Mouse (Mus musculus): ENCODE measurements around the gene Dut. TPM values are rescaled to one million over a fixed set of nuclear protein-coding genes. Genes with fewer than 3 reads are reported as not detected.
A peak's percentile ranks its signal among the peaks of the same experiment; 100 is the strongest.

Dut gene
- polyA plus RNA-seq, 1 experiment from 2014 or later = 73.7 TPM

GRCm38 (mm10) chr2:125249874-125250273, 2.9 kb downstream of the Dut start:
- H3K9me3 ChIP-seq (replicated peaks; ENCODE audit: control insufficient read depth, low read length, poor library complexity, severe bottlenecking) = 0 out of 2 replicates have a peak, but pooled peaks cover 6% of the 10 kb centered on the region
- no peaks in the 10 kb centered on the region for H3K27me3 ChIP-seq (ENCODE audit: control insufficient read depth, insufficient read depth, low read depth, low read length)
- H3K4me3 ChIP-seq (ENCODE audit: low read depth, low read length) = no peak overlapping the region
- peaks cover 8% of the 10 kb centered on the region for H3K36me3 ChIP-seq (ENCODE audit: control insufficient read depth, insufficient read depth, low read length)
- H3K27ac ChIP-seq (ENCODE audit: low read length) = no peak overlapping the region
- ATAC-seq = no peak
- 93% methylated on average over 4 of the region's 4 CpGs for WGBS
- peaks cover 19% of the 10 kb centered on the region for H3K4me1 ChIP-seq (ENCODE audit: control insufficient read depth, insufficient read depth, low read length)
- H3K9ac ChIP-seq (ENCODE audit: low read depth, low read length) = no peak overlapping the region
- no peak overlapping the region for H3K4me2 ChIP-seq (ENCODE audit: low read length)

- ATAC-seq = no peak
- 94% methylated on average over 4 of the region's 4 CpGs for WGBS
- H3K4me2 ChIP-seq (ENCODE audit: low read length) = no peak overlapping the region
- 0 out of 2 replicates have a peak, but pooled peaks cover 6% of the 10 kb centered on the region for H3K9me3 ChIP-seq (replicated peaks; ENCODE audit: control insufficient read depth, low read length, poor library complexity, severe bottlenecking)
- H3K27ac ChIP-seq (ENCODE audit: low read length) = no peak overlapping the region
- H3K9ac ChIP-seq (ENCODE audit: low read depth, low read length) = no peak overlapping the region
- no peak overlapping the region for H3K4me3 ChIP-seq (ENCODE audit: low read depth, low read length)
- no peaks in the 10 kb centered on the region for H3K27me3 ChIP-seq (ENCODE audit: control insufficient read depth, insufficient read depth, low read depth, low read length)
- peaks cover 8% of the 10 kb centered on the region for H3K36me3 ChIP-seq (ENCODE audit: control insufficient read depth, insufficient read depth, low read length)
- H3K4me1 ChIP-seq (ENCODE audit: control insufficient read depth, insufficient read depth, low read length) = peaks cover 13% of the 10 kb centered on the region
Observed at GRCm38 (mm10) chr2:125251781-125252180, 4.8 kb downstream of the Dut start.

- Histone ChIP-seq H3K4me3 (ENCODE audit: low read depth, low read length) (no peak overlapping the region), H3K4me2 (ENCODE audit: low read length) (no peak overlapping the region), H3K9me3 (replicated peaks; ENCODE audit: control insufficient read depth, low read length, poor library complexity, severe bottlenecking) (0 out of 2 replicates have a peak, but pooled peaks cover 6% of the 10 kb centered on the region), H3K27ac (ENCODE audit: low read length) (no peak overlapping the region), H3K27me3 (ENCODE audit: control insufficient read depth, insufficient read depth, low read depth, low read length) (no peaks in the 10 kb centered on the region), H3K4me1 (ENCODE audit: control insufficient read depth, insufficient read depth, low read length) (peaks cover 13% of the 10 kb centered on the region), H3K36me3 (ENCODE audit: control insufficient read depth, insufficient read depth, low read length) (peaks cover 8% of the 10 kb centered on the region), H3K9ac (ENCODE audit: low read depth, low read length) (no peak overlapping the region)
- WGBS = 53% methylated on average over 2 of the region's 2 CpGs
- no peak for ATAC-seq
Observed at GRCm38 (mm10) chr2:125252275-125252674, 5.3 kb downstream of the Dut start.

- H3K36me3 ChIP-seq (ENCODE audit: control insufficient read depth, insufficient read depth, low read length) = peaks cover 11% of the 10 kb centered on the region
- no peaks in the 10 kb centered on the region for H3K27me3 ChIP-seq (ENCODE audit: control insufficient read depth, insufficient read depth, low read depth, low read length)
- H3K9ac ChIP-seq (ENCODE audit: low read depth, low read length) = no peak overlapping the region
- H3K4me1 ChIP-seq (ENCODE audit: control insufficient read depth, insufficient read depth, low read length) = peaks cover 6% of the 10 kb centered on the region
- H3K27ac ChIP-seq (ENCODE audit: low read length) = no peak overlapping the region
- 97% methylated on average over 6 of the region's 6 CpGs for WGBS
- H3K4me2 ChIP-seq (ENCODE audit: low read length) = no peak overlapping the region
- H3K9me3 ChIP-seq (replicated peaks; ENCODE audit: control insufficient read depth, low read length, poor library complexity, severe bottlenecking) = 0 out of 2 replicates have a peak, but pooled peaks cover 6% of the 10 kb centered on the region
- no peak overlapping the region for H3K4me3 ChIP-seq (ENCODE audit: low read depth, low read length)
- ATAC-seq = no peak
Observed at GRCm38 (mm10) chr2:125253699-125254098, 6.7 kb downstream of the Dut start.

- 0 out of 2 replicates have a peak, but pooled peaks cover 6% of the 10 kb centered on the region for H3K9me3 ChIP-seq (replicated peaks; ENCODE audit: control insufficient read depth, low read length, poor library complexity, severe bottlenecking)
- no peak overlapping the region for H3K9ac ChIP-seq (ENCODE audit: low read depth, low read length)
- no peak overlapping the region for H3K4me3 ChIP-seq (ENCODE audit: low read depth, low read length)
- H3K36me3 ChIP-seq (ENCODE audit: control insufficient read depth, insufficient read depth, low read length) = peaks cover 11% of the 10 kb centered on the region
- no peak for ATAC-seq
- H3K27me3 ChIP-seq (ENCODE audit: control insufficient read depth, insufficient read depth, low read depth, low read length) = no peaks in the 10 kb centered on the region
- no peak overlapping the region for H3K4me2 ChIP-seq (ENCODE audit: low read length)
- no peaks in the 10 kb centered on the region for H3K4me1 ChIP-seq (ENCODE audit: control insufficient read depth, insufficient read depth, low read length)
- H3K27ac ChIP-seq (ENCODE audit: low read length) = no peak overlapping the region
- 93% methylated on average over 3 of the region's 3 CpGs for WGBS
Observed at GRCm38 (mm10) chr2:125254630-125255029, 7.6 kb downstream of the Dut start.

- H3K4me2 ChIP-seq (ENCODE audit: low read length) = no peak overlapping the region
- no peak overlapping the region for H3K9ac ChIP-seq (ENCODE audit: low read depth, low read length)
- H3K27ac ChIP-seq (ENCODE audit: low read length) = no peak overlapping the region
- H3K36me3 ChIP-seq (ENCODE audit: control insufficient read depth, insufficient read depth, low read length) = peaks cover 11% of the 10 kb centered on the region
- H3K27me3 ChIP-seq (ENCODE audit: control insufficient read depth, insufficient read depth, low read depth, low read length) = no peaks in the 10 kb centered on the region
- no peak overlapping the region for H3K4me3 ChIP-seq (ENCODE audit: low read depth, low read length)
- 0 out of 2 replicates have a peak, but pooled peaks cover 6% of the 10 kb centered on the region for H3K9me3 ChIP-seq (replicated peaks; ENCODE audit: control insufficient read depth, low read length, poor library complexity, severe bottlenecking)
- H3K4me1 ChIP-seq (ENCODE audit: control insufficient read depth, insufficient read depth, low read length) = no peaks in the 10 kb centered on the region
- no peak for ATAC-seq
- WGBS = 93% methylated on average over 3 of the region's 3 CpGs
Observed at GRCm38 (mm10) chr2:125255886-125256285, 8.9 kb downstream of the Dut start.

- H3K4me2 ChIP-seq (ENCODE audit: low read length) = no peak overlapping the region
- peaks cover 3% of the 10 kb centered on the region; the same call in 1 of the 2 replicates for H3K36me3 ChIP-seq (ENCODE audit: control insufficient read depth, insufficient read depth, low read length)
- ATAC-seq = no peak
- no peak overlapping the region for H3K4me3 ChIP-seq (ENCODE audit: low read depth, low read length)
- no peak overlapping the region for H3K9ac ChIP-seq (ENCODE audit: low read depth, low read length)
- 86% methylated on average over 14 of the region's 14 CpGs for WGBS
- peaks cover 2% of the 10 kb centered on the region; the same call in 1 of the 2 replicates for H3K4me1 ChIP-seq (ENCODE audit: control insufficient read depth, insufficient read depth, low read length)
- H3K27me3 ChIP-seq (ENCODE audit: control insufficient read depth, insufficient read depth, low read depth, low read length) = no peaks in the 10 kb centered on the region
- no peak overlapping the region for H3K27ac ChIP-seq (ENCODE audit: low read length)
- 0 out of 2 replicates have a peak, but pooled peaks cover 2% of the 10 kb centered on the region for H3K9me3 ChIP-seq (replicated peaks; ENCODE audit: control insufficient read depth, low read length, poor library complexity, severe bottlenecking)
Observed at GRCm38 (mm10) chr2:125259230-125260120, 12.5 kb downstream of the Dut start.

- no peak for ATAC-seq
- Histone ChIP-seq H3K27ac (ENCODE audit: low read length) (no peak overlapping the region), H3K36me3 (ENCODE audit: control insufficient read depth, insufficient read depth, low read length) (peaks cover 3% of the 10 kb centered on the region; the same call in 1 of the 2 replicates), H3K4me2 (ENCODE audit: low read length) (no peak overlapping the region), H3K27me3 (ENCODE audit: control insufficient read depth, insufficient read depth, low read depth, low read length) (no peaks in the 10 kb centered on the region), H3K9me3 (replicated peaks; ENCODE audit: control insufficient read depth, low read length, poor library complexity, severe bottlenecking) (no peaks in the 10 kb centered on the region), H3K4me3 (ENCODE audit: low read depth, low read length) (no peak overlapping the region), H3K9ac (ENCODE audit: low read depth, low read length) (no peak overlapping the region), H3K4me1 (ENCODE audit: control insufficient read depth, insufficient read depth, low read length) (peaks cover 2% of the 10 kb centered on the region; the same call in 1 of the 2 replicates)
- 87% methylated on average over 2 of the region's 2 CpGs for WGBS
Observed at GRCm38 (mm10) chr2:125260326-125260725, 13.3 kb downstream of the Dut start.

- peaks cover 2% of the 10 kb centered on the region; the same call in 1 of the 2 replicates for H3K4me1 ChIP-seq (ENCODE audit: control insufficient read depth, insufficient read depth, low read length)
- ATAC-seq = peak; percentile 75
- 18% methylated on average over 5 of the region's 5 CpGs for WGBS
- H3K36me3 ChIP-seq (ENCODE audit: control insufficient read depth, insufficient read depth, low read length) = no peaks in the 10 kb centered on the region
- no peak overlapping the region for H3K27ac ChIP-seq (ENCODE audit: low read length)
- no peak overlapping the region for H3K4me3 ChIP-seq (ENCODE audit: low read depth, low read length)
- no peak overlapping the region for H3K4me2 ChIP-seq (ENCODE audit: low read length)
- no peaks in the 10 kb centered on the region for H3K27me3 ChIP-seq (ENCODE audit: control insufficient read depth, insufficient read depth, low read depth, low read length)
- no peak overlapping the region for H3K9ac ChIP-seq (ENCODE audit: low read depth, low read length)
- no peaks in the 10 kb centered on the region for H3K9me3 ChIP-seq (replicated peaks; ENCODE audit: control insufficient read depth, low read length, poor library complexity, severe bottlenecking)
Observed at GRCm38 (mm10) chr2:125263056-125263455, 16.1 kb downstream of the Dut start.
